In the genomic region with DNA sequence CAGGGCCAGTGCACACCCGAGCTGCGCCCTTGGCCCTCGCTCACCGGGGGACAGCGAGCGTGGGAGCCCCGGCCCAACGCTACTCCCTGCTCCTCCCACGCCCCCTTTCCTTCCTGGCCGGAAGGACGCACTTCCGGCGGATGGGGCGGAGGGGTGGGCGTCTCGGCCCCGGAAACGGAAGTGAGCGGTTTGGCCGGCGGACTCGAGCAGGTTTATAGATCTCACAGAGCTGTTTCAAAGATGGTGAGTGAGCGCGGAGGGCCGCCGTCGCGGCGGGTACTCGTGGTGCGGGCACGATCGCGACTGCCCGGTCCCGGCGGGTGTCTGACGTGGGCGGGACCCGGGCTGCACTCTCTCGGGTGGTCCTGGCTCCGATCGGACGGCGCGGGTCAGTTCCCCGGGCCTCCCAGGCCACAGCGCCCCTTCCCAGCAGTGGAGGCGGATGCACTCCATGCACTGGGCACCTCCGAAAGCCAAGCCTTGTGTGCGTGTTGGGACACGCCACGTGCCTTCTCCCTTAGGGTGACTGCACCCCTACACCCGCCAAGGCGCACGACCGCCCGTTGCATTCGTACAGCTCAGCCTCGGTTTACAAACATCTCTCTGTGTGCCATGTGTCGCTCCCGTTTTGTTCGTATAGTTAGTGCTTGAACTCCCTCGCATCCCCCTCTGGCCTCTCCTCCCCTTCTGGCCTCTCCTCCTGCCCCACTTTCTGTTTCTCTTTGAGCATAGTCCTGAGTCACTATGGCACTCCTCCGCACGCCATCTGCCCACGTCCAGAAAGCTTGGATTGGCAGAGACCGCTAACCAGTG, we compare ENCODE assay signal across 8 mouse cellular contexts. TPM values are rescaled to one million over a fixed set of nuclear protein-coding genes. Genes with fewer than 3 reads are reported as not detected.
A peak's percentile ranks its signal among the peaks of the same experiment; 100 is the strongest.
DNase-seq lines count a peak whose midpoint lies in the region; ATAC-seq and TF ChIP-seq lines count a peak whose summit lies in the region.

A gene (plus strand): TSS at position 13 of the 813 bp plus-strand sequence.

- H3K27me3 ChIP-seq in forebrain, embryonic 16.5 days (replicated peaks; ENCODE audit: control insufficient read depth, insufficient read depth, low read length), result no peaks in the 10 kb centered on the region
- no peaks in the 10 kb centered on the region for H3K27me3 ChIP-seq in lung, embryonic 14.5 days (ENCODE audit: insufficient read depth, low read length)
- H3K27me3 ChIP-seq in thymus, adult 2 months (ENCODE audit: control insufficient read depth, insufficient read depth, low read length), result no peaks in the 10 kb centered on the region

- peak; percentile 73 for DNase-seq in ES-E14 (ENCODE audit: low read depth, low spot score)
- peak; percentile 83 for DNase-seq in cerebellum, adult 11-12 months
- peak; percentile 92 for DNase-seq in heart, postnatal 36 days
- DNase-seq in layer of hippocampus, adult 2 months (ENCODE audit: low spot score in 2 of 2), result peak; percentile 90 to 93
- DNase-seq in lung, embryonic 14.5 days, result peak; percentile 95
- DNase-seq in thymus, adult 2 months, result peak; percentile 90

- H3K36me3 ChIP-seq in ES-E14 (ENCODE audit: control insufficient read depth, insufficient read depth, low read length, poor library complexity, severe bottlenecking), result peaks cover 18% of the 10 kb centered on the region; the same call in 1 of the 2 replicates
- peaks cover 4% of the 10 kb centered on the region; the same call in 1 of the 2 replicates for H3K36me3 ChIP-seq in forebrain, embryonic 16.5 days (ENCODE audit: control insufficient read depth, insufficient read depth)
- peaks cover 28% of the 10 kb centered on the region for H3K36me3 ChIP-seq in lung, embryonic 14.5 days (ENCODE audit: insufficient read depth)
- peaks cover 5% of the 10 kb centered on the region; the same call in 1 of the 2 replicates for H3K36me3 ChIP-seq in thymus, adult 2 months (ENCODE audit: control insufficient read depth, insufficient read depth, low read length)

- peak within 1 kb of the TSS; percentile 84 for H3K4me2 ChIP-seq in forebrain, embryonic 16.5 days (ENCODE audit: low read length)
- H3K4me2 ChIP-seq in lung, embryonic 14.5 days, result peak within 1 kb of the TSS; percentile 94

- peak; percentile 96 for ATAC-seq in forebrain, embryonic 16.5 days
- ATAC-seq in lung, embryonic 14.5 days (ENCODE audit: insufficient read depth), result peak; percentile 95

- peak within 1 kb of the TSS; percentile 92 for H3K9ac ChIP-seq in ES-E14 (ENCODE audit: insufficient read depth, low read depth, low read length, poor library complexity, severe bottlenecking)
- peak within 1 kb of the TSS; percentile 91 for H3K9ac ChIP-seq in forebrain, embryonic 16.5 days (replicated peaks; ENCODE audit: low read depth, low read length)
- H3K9ac ChIP-seq in lung, embryonic 14.5 days, result peak within 1 kb of the TSS; percentile 84

- TF ChIP-seq POLR2A in olfactory bulb, adult 2 months (IDR thresholded peaks at IDR 0.05; ENCODE audit: insufficient read depth, low read depth, low read length), result peak; percentile 97
- TF ChIP-seq POLR2A in thymus, adult 2 months (IDR thresholded peaks at IDR 0.05; ENCODE audit: control insufficient read depth, extremely low read depth, insufficient read depth, low read length, poor library complexity), result peak; percentile 85

- intact Hi-C loops in heart, postnatal 36 days (cut with DNase I), result loop anchor here (5.0 kb wide), 1 partner anchor 428 kb away; a partner anchor contains a TSS

- under 1% methylated on average over 68 of the region's 68 CpGs for WGBS in forebrain, embryonic 16.5 days
- under 1% methylated on average over 68 of the region's 68 CpGs for whole genome bisulfite sequencing in lung, embryonic 14.5 days
- WGBS in olfactory bulb, adult 2 months, result under 1% methylated on average over 68 of the region's 68 CpGs
- under 1% methylated on average over 68 of the region's 68 CpGs for WGBS in thymus, adult 2 months

- peak within 1 kb of the TSS; percentile 93 to 98 for H3K4me3 ChIP-seq in ES-E14 (ENCODE audit: insufficient read depth in 1 of 2, low read depth in 1 of 2, low read length in 2 of 2, poor library complexity in 1 of 2, severe bottlenecking in 1 of 2)
- peak within 1 kb of the TSS; percentile 91 for H3K4me3 ChIP-seq in forebrain, embryonic 16.5 days (replicated peaks; ENCODE audit: low read length)
- peak within 1 kb of the TSS; percentile 94 for H3K4me3 ChIP-seq in layer of hippocampus, adult 2 months
- peak within 1 kb of the TSS; percentile 96 for H3K4me3 ChIP-seq in lung, embryonic 14.5 days (ENCODE audit: low read depth, low read length)
- peak within 1 kb of the TSS; percentile 93 for H3K4me3 ChIP-seq in olfactory bulb, adult 2 months (ENCODE audit: insufficient read depth, low read depth, low read length)
- peak within 1 kb of the TSS; percentile 97 for H3K4me3 ChIP-seq in thymus, adult 2 months (ENCODE audit: control insufficient read depth, insufficient read depth, low read length)

- H3K9me3 ChIP-seq in ES-E14 (ENCODE audit: control insufficient read depth, insufficient read depth, low read depth, low read length), result no peaks in the 10 kb centered on the region
- H3K9me3 ChIP-seq in forebrain, embryonic 16.5 days (ENCODE audit: control insufficient read depth, low read length), result no peaks in the 10 kb centered on the region
- no peaks in the 10 kb centered on the region for H3K9me3 ChIP-seq in lung, embryonic 14.5 days (ENCODE audit: low read depth, low read length)

- TF ChIP-seq CTCF in layer of hippocampus, adult 2 months (conservative IDR thresholded peaks at IDR 0.05), result no peak
- TF ChIP-seq CTCF in lung, embryonic 14.5 days (IDR thresholded peaks at IDR 0.05; ENCODE audit: low read depth), result 0 out of 2 replicates have a peak, but pooled peaks have one; percentile 7
- no peak for TF ChIP-seq CTCF in olfactory bulb, adult 2 months (IDR thresholded peaks at IDR 0.05; ENCODE audit: insufficient read depth, low read depth, low read length)
- TF ChIP-seq CTCF in thymus, adult 2 months (IDR thresholded peaks at IDR 0.05; ENCODE audit: borderline replicate concordance, control insufficient read depth, extremely low read depth, insufficient read depth, low read length, poor library complexity), result peak; percentile 38; the same call in 1 of the 2 replicates

- in situ Hi-C loops in ES-E14 (cut with MboI; ENCODE audit: low sequenced_read_pairs in 2 of 2, unreplicated experiment in 2 of 2), result no loop called here

- peaks cover 0 to 6% of the 10 kb centered on the region in 2 experiments; a peak in 1 of 4 replicates for H3K4me1 ChIP-seq in ES-E14 (ENCODE audit: control insufficient read depth in 2 of 2, insufficient read depth in 2 of 2, low read length in 2 of 2, poor library complexity in 1 of 2)
- peaks cover 18% of the 10 kb centered on the region for H3K4me1 ChIP-seq in forebrain, embryonic 16.5 days (replicated peaks; ENCODE audit: control insufficient read depth, insufficient read depth, low read length)
- H3K4me1 ChIP-seq in lung, embryonic 14.5 days (ENCODE audit: insufficient read depth), result peaks cover 5% of the 10 kb centered on the region
- H3K4me1 ChIP-seq in olfactory bulb, adult 2 months (ENCODE audit: control insufficient read depth, insufficient read depth, low read length), result peaks cover 14% of the 10 kb centered on the region
- peaks cover 7% of the 10 kb centered on the region for H3K4me1 ChIP-seq in thymus, adult 2 months (replicated peaks; ENCODE audit: control insufficient read depth, insufficient read depth, low read length)

- H3K27ac ChIP-seq in ES-E14 (ENCODE audit: insufficient read depth, low read depth, low read length, poor library complexity, severe bottlenecking), result peak within 1 kb of the TSS; percentile 24; the same call in 1 of the 2 replicates
- peak within 1 kb of the TSS; percentile 80 for H3K27ac ChIP-seq in forebrain, embryonic 16.5 days (ENCODE audit: low read length)
- peak within 1 kb of the TSS; percentile 96 for H3K27ac ChIP-seq in layer of hippocampus, adult 2 months
- peak within 1 kb of the TSS; percentile 76 for H3K27ac ChIP-seq in lung, embryonic 14.5 days (ENCODE audit: low read depth)
- peak within 1 kb of the TSS; percentile 83 for H3K27ac ChIP-seq in olfactory bulb, adult 2 months (ENCODE audit: insufficient read depth, low read depth, low read length)
- H3K27ac ChIP-seq in thymus, adult 2 months (ENCODE audit: control insufficient read depth, insufficient read depth, low read length), result peak within 1 kb of the TSS; percentile 13; the same call in 1 of the 2 replicates

TF ChIP-seq in ES-E14, 5 proteins besides CTCF, POLR2A, EP300 and RAD21:
- TF ChIP-seq ZC3H11A (IDR thresholded peaks at IDR 0.05; ENCODE audit: borderline replicate concordance, low read depth, low read length), result no peak
- TF ChIP-seq HCFC1 (IDR thresholded peaks at IDR 0.05; ENCODE audit: borderline replicate concordance, insufficient read depth, low read length), result peak; percentile 34; the same call in 1 of the 2 replicates

RNA-seq across cellular contexts. Expression of the gene that starts here (rescaled TPM):
- total RNA-seq in ES-E14 (2012; rRNA removed), result 97.3 and 165 TPM in 2 replicates
- polyA plus RNA-seq in forebrain, embryonic 16.5 days (2015; fragmentation: Nextera tagmentation; extraction: Ambion mirVana), result 458 and 491 TPM in 2 replicates
- 100 to 1,000 TPM; 132 to 140 TPM for total RNA-seq in heart, postnatal 36 days (2021)
- total RNA-seq in layer of hippocampus, adult 2 months (2021), result 100 to 1,000 TPM; 143 to 148 TPM
- polyA plus RNA-seq in lung, embryonic 14.5 days (2014; fragmentation: Nextera tagmentation; extraction: Ambion mirVana), result 506 and 511 TPM in 2 replicates
- polyA plus RNA-seq in olfactory bulb, adult 2 months (2012; ENCODE audit: insufficient read depth, insufficient read length, low replicate concordance, missing spikeins), result 1,212 TPM in 1 of 2 replicates, not detected in the other
- polyA plus RNA-seq in thymus, adult 2 months (2012; rRNA removed), result 54.7 and 68.6 TPM in 2 replicates

Comparison
In these comparisons a context has a peak if more than half of its experiments do, and no peak if none do; other contexts are left out.
1. Peak in every context shown above with its lines: DNase-seq, ATAC-seq, H3K4me3 ChIP-seq and H3K27ac ChIP-seq.
2. H3K27ac ChIP-seq: peak in every context shown above with its lines; median percentile 96 in layer of hippocampus, adult 2 months; 83 in olfactory bulb, adult 2 months; 80 in forebrain, embryonic 16.5 days; 76 in lung, embryonic 14.5 days; 24 in ES-E14; 13 in thymus, adult 2 months.
3. CTCF ChIP-seq: peak in lung, embryonic 14.5 days (single experiment) and thymus, adult 2 months (single experiment); none in layer of hippocampus, adult 2 months (single experiment) and olfactory bulb, adult 2 months (single experiment).